Comparison of ENCODE assay signal across 9 mouse cellular contexts in the genomic region with DNA sequence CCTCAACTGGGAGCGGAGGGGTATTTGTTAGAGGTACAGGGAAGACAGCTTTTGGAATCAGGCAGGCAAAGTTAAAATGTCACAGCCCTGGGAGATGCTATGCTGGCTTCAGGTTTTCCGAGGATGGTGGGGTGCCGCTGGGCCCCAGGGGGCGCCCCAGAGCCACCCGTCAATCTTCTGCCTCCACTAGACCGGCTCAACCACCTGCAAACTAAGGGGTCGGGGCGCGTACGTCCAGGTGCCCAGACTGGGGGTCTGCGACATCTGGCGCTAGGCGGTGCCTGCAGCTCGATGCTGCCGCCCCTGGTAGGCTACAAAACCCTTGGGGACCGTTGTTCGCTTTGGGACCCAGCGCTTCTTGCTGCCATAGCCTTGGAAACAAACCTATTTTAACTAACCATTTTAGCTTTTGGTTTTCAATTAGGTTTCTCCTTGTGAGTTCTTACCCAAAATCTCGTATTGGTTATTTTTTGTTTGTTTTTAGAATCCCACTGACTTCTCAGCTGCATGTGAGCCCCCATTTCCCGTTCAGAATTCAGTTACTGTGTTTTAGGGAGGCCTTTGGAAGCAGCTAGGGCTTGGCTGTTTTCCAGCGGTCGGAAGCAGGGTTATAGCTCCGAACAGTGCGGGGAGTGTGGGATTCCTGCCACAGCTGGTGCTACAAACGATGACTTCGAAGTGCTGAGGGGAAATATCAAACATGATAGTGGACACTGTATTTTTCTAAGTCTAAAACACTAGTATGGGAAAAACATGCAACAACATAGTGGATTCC. TPM values are rescaled to one million over a fixed set of nuclear protein-coding genes. Genes with fewer than 3 reads are reported as not detected.
DNase-seq lines count a peak whose midpoint lies in the region; ATAC-seq and TF ChIP-seq lines count a peak whose summit lies in the region.
"Had no signal": no experiment of that assay in that cellular context is flagged by ENCODE, and none has a peak within 500 bp of the region (broad histone marks: within the 10 kb centered on the region; RNA-seq: fewer than 3 reads in every experiment).

No protein-coding gene starts in this region.

- H3K4me3 ChIP-seq in hindbrain, embryonic 11.5 days (ENCODE audit: low read depth, low read length) = peak overlapping the region; percentile 83
- peak overlapping the region; percentile 81 for H3K4me3 ChIP-seq in lung, adult 2 months (replicated peaks; ENCODE audit: extremely low read depth, low read depth, low read length)

- peak; percentile 63 for DNase-seq in NIH3T3 (ENCODE audit: low read depth)
- DNase-seq in cerebellum, postnatal 25 days = peak; percentile 88 to 89
- DNase-seq in frontal cortex, postnatal 36 days (ENCODE audit: low spot score in 2 of 2) = peak; percentile 79 to 82
- DNase-seq in hindbrain, embryonic 11.5 days (ENCODE audit: low spot score) = peak; percentile 73
- DNase-seq in layer of hippocampus, adult 9-11 months = peak; percentile 64
- peak; percentile 67 for DNase-seq in lung, adult 2 months
- peak; percentile 80 for DNase-seq in retina, embryonic 14.5 days (ENCODE audit: low spot score)

- no peaks in the 10 kb centered on the region; the same call in 1 of the 2 replicates for H3K4me1 ChIP-seq in hindbrain, embryonic 11.5 days (replicated peaks; ENCODE audit: control insufficient read depth, insufficient read depth, low read length)
- H3K4me1 ChIP-seq in lung, adult 2 months (ENCODE audit: control insufficient read depth, insufficient read depth, low read length) = peaks cover 8% of the 10 kb centered on the region

- H3K36me3 ChIP-seq in hindbrain, embryonic 11.5 days (ENCODE audit: control insufficient read depth, insufficient read depth, low read length) = no peaks in the 10 kb centered on the region

- TF ChIP-seq POLR2A in lung, adult 2 months (IDR thresholded peaks at IDR 0.05; ENCODE audit: borderline replicate concordance, extremely low read depth, low read depth, low read length) = no peak

- H3K9me3 ChIP-seq in hindbrain, embryonic 11.5 days (ENCODE audit: control insufficient read depth, low read length) = no peaks in the 10 kb centered on the region

- peak overlapping the region; percentile 88 for H3K9ac ChIP-seq in hindbrain, embryonic 11.5 days (ENCODE audit: low read depth, low read length)

- H3K4me2 ChIP-seq in hindbrain, embryonic 11.5 days (replicated peaks; ENCODE audit: low read depth, low read length) = peak overlapping the region; percentile 92

- 11% methylated on average over 26 of the region's 26 CpGs for WGBS in hindbrain, embryonic 11.5 days
- WGBS in lung, adult 2 months = 3% methylated on average over 26 of the region's 26 CpGs

- TF ChIP-seq CTCF in lung, adult 2 months (IDR thresholded peaks at IDR 0.05; ENCODE audit: insufficient read depth, low read length) = peak; percentile 22

- H3K27ac ChIP-seq in hindbrain, embryonic 11.5 days (ENCODE audit: low read depth, low read length) = no peak overlapping the region

- ATAC-seq in hindbrain, embryonic 11.5 days (ENCODE audit: low FRiP score) = no peak
- no peak for ATAC-seq in megakaryocyte-erythroid progenitor cell, adult 5-6 weeks (replicated peaks; ENCODE audit: low FRiP score, low TSS enrichment, poor library complexity, severe bottlenecking)

- no peaks in the 10 kb centered on the region for H3K27me3 ChIP-seq in hindbrain, embryonic 11.5 days (ENCODE audit: control insufficient read depth, insufficient read depth, low read length)

RNA-seq across cellular contexts. Expression of gene Ptprg, which starts 3.2 kb away (rescaled TPM):
- polyA plus RNA-seq in hindbrain, embryonic 11.5 days (2014; fragmentation: Nextera tagmentation; extraction: Ambion mirVana) = 45.0 and 46.6 TPM in 2 replicates
- 79.0 and 79.9 TPM in 2 replicates for polyA plus RNA-seq in lung, adult 2 months (2012; rRNA removed)
- total RNA-seq in megakaryocyte-erythroid progenitor cell, adult 5-6 weeks (2014; fragmentation: Nextera tagmentation) = not detected in 2 replicates
- not detected in 2 replicates for total RNA-seq in megakaryocyte-erythroid progenitor cell, adult 5-6 weeks (2017)
- total RNA-seq: neutrophil, adult 5-6 weeks had no signal
